Mouse (Mus musculus): ENCODE data around the gene Rab3a.

DNA sequence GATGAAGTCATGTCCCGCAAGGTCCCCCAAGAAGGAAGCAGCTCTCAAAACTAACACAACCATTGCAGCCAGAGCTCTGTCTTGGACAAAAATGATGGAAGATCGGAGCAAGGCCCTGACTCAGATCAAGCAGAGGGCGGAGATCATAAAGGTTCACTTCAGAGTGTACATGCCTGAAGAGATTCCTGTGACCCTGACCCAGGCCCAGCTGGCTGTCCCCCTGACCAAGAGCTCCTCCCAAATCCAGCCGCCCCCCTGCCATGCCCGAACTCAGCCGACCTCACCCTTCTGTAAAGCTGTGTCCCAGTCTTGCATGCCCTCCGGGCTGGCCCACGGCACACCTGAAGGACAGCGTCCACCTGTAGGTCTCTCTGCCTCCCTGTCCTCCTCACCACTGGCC lies 44.7 kb upstream of the Rab3a start:
- TF ChIP-seq CTCF (IDR thresholded peaks at IDR 0.05; ENCODE audit: borderline replicate concordance, extremely low read depth, insufficient read depth, insufficient read length) (no peak), POLR2A (IDR thresholded peaks at IDR 0.05; ENCODE audit: borderline replicate concordance, extremely low read depth, insufficient read depth, insufficient read length, poor library complexity, severe bottlenecking) (no peak)
